In the genomic region with DNA sequence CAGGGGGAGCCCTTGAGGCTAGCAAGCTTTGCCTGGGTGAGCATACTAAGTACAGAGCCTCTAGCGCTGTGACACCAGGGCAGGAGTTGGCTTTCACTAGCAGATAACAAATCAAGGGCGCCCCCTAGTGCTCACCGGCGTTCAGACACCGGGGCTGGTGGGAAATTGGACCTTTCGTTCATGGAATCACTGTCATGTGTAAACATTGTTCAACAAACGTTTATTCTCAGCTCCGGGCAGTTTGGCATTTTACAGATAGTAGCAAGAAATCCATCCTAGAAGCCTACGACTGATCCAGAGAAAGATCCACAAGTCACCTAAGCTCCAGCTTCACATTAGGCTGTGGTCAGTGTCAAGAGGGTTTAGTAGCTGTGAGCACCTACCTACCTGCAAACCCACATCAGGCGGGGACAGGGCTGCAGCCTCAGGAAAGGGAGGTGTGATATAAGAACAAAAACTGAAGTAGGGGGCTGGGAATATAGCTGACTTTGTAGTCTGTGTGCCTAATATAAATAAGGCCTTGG, we compare ENCODE assay signal across 8 mouse cellular contexts. TPM values are rescaled to one million over a fixed set of nuclear protein-coding genes. Genes with fewer than 3 reads are reported as not detected.
DNase-seq lines count a peak whose midpoint lies in the region; ATAC-seq and TF ChIP-seq lines count a peak whose summit lies in the region.

No protein-coding gene starts in this region.

- H3K4me3 ChIP-seq in ES-Bruce4 (ENCODE audit: low read depth, low read length), result no peak overlapping the region
- H3K4me3 ChIP-seq in forebrain, embryonic 13.5 days, result no peak overlapping the region
- H3K4me3 ChIP-seq in liver, embryonic 15.5 days (replicated peaks), result no peak overlapping the region
- no peak overlapping the region for H3K4me3 ChIP-seq in neural tube, embryonic 14.5 days (ENCODE audit: low read depth, low read length)
- H3K4me3 ChIP-seq in testis, adult 2 months (ENCODE audit: control insufficient read depth, low read depth, low read length), result no peak overlapping the region

- DNase-seq in heart, postnatal 10 days, result peak; percentile 95 to 99
- DNase-seq in kidney, postnatal 4 days, result peak; percentile 98 to 99

- WGBS in forebrain, embryonic 13.5 days, result 14% methylated on average over 10 of the region's 10 CpGs
- 7% methylated on average over 10 of the region's 10 CpGs for WGBS in liver, embryonic 15.5 days (ENCODE audit: insufficient replicate concordance)
- 11% methylated on average over 10 of the region's 10 CpGs for WGBS in neural tube, embryonic 14.5 days

- peak; percentile 91 for TF ChIP-seq CTCF in ES-Bruce4 (IDR thresholded peaks at IDR 0.05; ENCODE audit: low read depth, low read length)
- TF ChIP-seq CTCF in testis, adult 2 months (IDR thresholded peaks at IDR 0.05; ENCODE audit: control insufficient read depth, insufficient read depth, insufficient replicate concordance, low read depth, low read length), result peak; percentile 92

- no peak overlapping the region for H3K9ac ChIP-seq in ES-Bruce4 (ENCODE audit: low read depth, poor library complexity, severe bottlenecking)
- no peak overlapping the region for H3K9ac ChIP-seq in forebrain, embryonic 13.5 days
- no peak overlapping the region for H3K9ac ChIP-seq in liver, embryonic 15.5 days
- no peak overlapping the region for H3K9ac ChIP-seq in neural tube, embryonic 14.5 days (replicated peaks; ENCODE audit: low read depth, low read length)

- no peak overlapping the region for H3K4me2 ChIP-seq in forebrain, embryonic 13.5 days
- no peak overlapping the region for H3K4me2 ChIP-seq in liver, embryonic 15.5 days
- no peak overlapping the region for H3K4me2 ChIP-seq in neural tube, embryonic 14.5 days (ENCODE audit: low read depth, low read length)

- no peaks in the 10 kb centered on the region for H3K9me3 ChIP-seq in ES-Bruce4 (replicated peaks; ENCODE audit: control insufficient read depth, insufficient read depth, low read length, poor library complexity, severe bottlenecking)
- no peaks in the 10 kb centered on the region for H3K9me3 ChIP-seq in forebrain, embryonic 13.5 days (replicated peaks)
- no peaks in the 10 kb centered on the region for H3K9me3 ChIP-seq in liver, embryonic 15.5 days (replicated peaks)
- no peaks in the 10 kb centered on the region for H3K9me3 ChIP-seq in neural tube, embryonic 14.5 days (ENCODE audit: control insufficient read depth, low read length)

- H3K27ac ChIP-seq in ES-Bruce4 (ENCODE audit: insufficient read depth, low read length), result no peak overlapping the region
- no peak overlapping the region for H3K27ac ChIP-seq in forebrain, embryonic 13.5 days
- no peak overlapping the region for H3K27ac ChIP-seq in liver, embryonic 15.5 days (replicated peaks)
- no peak overlapping the region for H3K27ac ChIP-seq in neural tube, embryonic 14.5 days (ENCODE audit: low read depth, low read length)
- H3K27ac ChIP-seq in testis, adult 2 months (ENCODE audit: control insufficient read depth, insufficient read depth, low read depth, low read length), result no peak overlapping the region

- no peak for TF ChIP-seq EP300 in ES-Bruce4 (IDR thresholded peaks at IDR 0.05; ENCODE audit: insufficient read depth, low read depth, low read length)

- intact Hi-C loops in heart, postnatal 10 days (cut with DNase I), result loop anchor here (1.0 to 10.0 kb wide), 5 partner anchors 42 to 605 kb away; partner anchors contain the start of genes Col23a1, Phykpl and Zfp354b

- no peaks in the 10 kb centered on the region for H3K36me3 ChIP-seq in ES-Bruce4 (ENCODE audit: control insufficient read depth, insufficient read depth, low read length, poor library complexity, severe bottlenecking)
- H3K36me3 ChIP-seq in forebrain, embryonic 13.5 days (ENCODE audit: poor library complexity, severe bottlenecking), result no peaks in the 10 kb centered on the region
- H3K36me3 ChIP-seq in liver, embryonic 15.5 days (replicated peaks), result no peaks in the 10 kb centered on the region
- H3K36me3 ChIP-seq in neural tube, embryonic 14.5 days (ENCODE audit: control insufficient read depth, insufficient read depth, low read length), result no peaks in the 10 kb centered on the region
- no peaks in the 10 kb centered on the region for H3K36me3 ChIP-seq in testis, adult 2 months (ENCODE audit: control insufficient read depth, insufficient read depth, low read length)

- no peaks in the 10 kb centered on the region for H3K27me3 ChIP-seq in ES-Bruce4 (ENCODE audit: control insufficient read depth, insufficient read depth, low read length, poor library complexity, severe bottlenecking)
- H3K27me3 ChIP-seq in forebrain, embryonic 13.5 days, result no peaks in the 10 kb centered on the region
- H3K27me3 ChIP-seq in liver, embryonic 15.5 days, result no peaks in the 10 kb centered on the region; the same call in 1 of the 2 replicates
- H3K27me3 ChIP-seq in neural tube, embryonic 14.5 days (ENCODE audit: control insufficient read depth, insufficient read depth, low read length), result no peaks in the 10 kb centered on the region
- no peaks in the 10 kb centered on the region for H3K27me3 ChIP-seq in testis, adult 2 months (ENCODE audit: control insufficient read depth, insufficient read depth, low read length)

- TF ChIP-seq POLR2A in ES-Bruce4 (IDR thresholded peaks at IDR 0.05; ENCODE audit: insufficient read depth, low read length), result no peak
- TF ChIP-seq POLR2A in testis, adult 2 months (IDR thresholded peaks at IDR 0.05; ENCODE audit: control insufficient read depth, low read depth, low read length), result no peak

- peak; percentile 94 for ATAC-seq in cerebellum, adult (ENCODE audit: insufficient number of reproducible peaks, low FRiP score, low TSS enrichment)
- peak; percentile 89 for ATAC-seq in forebrain, embryonic 13.5 days
- peak; percentile 76 for ATAC-seq in liver, embryonic 15.5 days (ENCODE audit: insufficient read depth)
- peak; percentile 91 for ATAC-seq in neural tube, embryonic 14.5 days (ENCODE audit: low read depth)

- H3K4me1 ChIP-seq in ES-Bruce4 (ENCODE audit: control insufficient read depth, insufficient read depth, low read length), result no peaks in the 10 kb centered on the region
- H3K4me1 ChIP-seq in forebrain, embryonic 13.5 days, result peaks cover 6% of the 10 kb centered on the region; the same call in 1 of the 2 replicates
- peaks cover 13% of the 10 kb centered on the region for H3K4me1 ChIP-seq in liver, embryonic 15.5 days (replicated peaks)
- H3K4me1 ChIP-seq in neural tube, embryonic 14.5 days (ENCODE audit: control insufficient read depth, insufficient read depth, low read length), result no peaks in the 10 kb centered on the region
- no peaks in the 10 kb centered on the region for H3K4me1 ChIP-seq in testis, adult 2 months (ENCODE audit: control insufficient read depth, insufficient read depth, low read length)

RNA-seq across cellular contexts. Expression of gene Phykpl, which starts 44.7 kb away (rescaled TPM):
- polyA plus RNA-seq in ES-Bruce4 (2011; ENCODE audit: insufficient read depth, insufficient read length, low read depth, missing spikeins), result 8.1 and 10.5 TPM in 2 replicates
- polyA plus RNA-seq in forebrain, embryonic 13.5 days (2015; fragmentation: Nextera tagmentation; extraction: Ambion mirVana), result 13.4 and 14.1 TPM in 2 replicates
- total RNA-seq in heart, postnatal 10 days (2021), result 10 to 100 TPM; 10.5 to 12.1 TPM
- 11.8 and 12.0 TPM in 2 replicates for polyA plus RNA-seq in liver, embryonic 15.5 days (2015; fragmentation: Nextera tagmentation; extraction: Ambion mirVana)
- polyA plus RNA-seq in neural tube, embryonic 14.5 days (2014; fragmentation: Nextera tagmentation; extraction: Ambion mirVana), result 9.9 and 11.7 TPM in 2 replicates
- 7.3 TPM in 2 replicates for polyA plus RNA-seq in testis, adult 2 months (2012; rRNA removed)
